Mouse (Mus musculus) ES-Bruce4 (cell line): ENCODE measurements around the gene Etnk1. TPM values are rescaled to one million over a fixed set of nuclear protein-coding genes. Genes with fewer than 3 reads are reported as not detected.
A peak's percentile ranks its signal among the peaks of the same experiment; 100 is the strongest.

ENCODE experiments used
- H3K27ac ChIP-seq: 2 replicates; pipeline ENCODE4 v1.5.1; 2012; ENCODE audit warnings: low read length, inconsistent platforms; ENCODE audit not compliant: insufficient read depth
- H3K27me3 ChIP-seq: 2 replicates; pipeline ENCODE4 v1.6.1; 2012; ENCODE audit warnings: mild to moderate bottlenecking, low read length, inconsistent platforms; ENCODE audit not compliant: control insufficient read depth, poor library complexity, insufficient read depth, severe bottlenecking
- H3K36me3 ChIP-seq: 2 replicates; pipeline ENCODE4 v1.6.1; 2012; ENCODE audit warnings: inconsistent platforms, mild to moderate bottlenecking, low read length, moderate library complexity; ENCODE audit not compliant: control insufficient read depth, poor library complexity, insufficient read depth, severe bottlenecking
- H3K4me1 ChIP-seq: one replicate; pipeline ENCODE4 v1.8.1; 2011; ENCODE audit warnings: low read length; ENCODE audit not compliant: control insufficient read depth, insufficient read depth
- H3K4me3 ChIP-seq: 2 replicates; pipeline ENCODE4 v1.5.1; 2011; ENCODE audit warnings: low read depth, mild to moderate bottlenecking, low read length
- H3K9ac ChIP-seq: 2 replicates; pipeline ENCODE4 v1.6.1; 2012; ENCODE audit warnings: low read depth, mild to moderate bottlenecking, inconsistent platforms; ENCODE audit not compliant: poor library complexity, severe bottlenecking
- H3K9me3 ChIP-seq: replicated peaks from 2 replicates; pipeline ENCODE4 v1.6.1; 2012; ENCODE audit warnings: mild to moderate bottlenecking, low read length, inconsistent platforms; ENCODE audit not compliant: control insufficient read depth, poor library complexity, insufficient read depth, severe bottlenecking
- CTCF ChIP-seq: IDR thresholded peaks from one replicate; pipeline ENCODE4 v1.8.1; 2011; ENCODE audit warnings: low read depth, low read length
- EP300 ChIP-seq: IDR thresholded peaks from 2 replicates; pipeline ENCODE4 v1.6.1; 2011; ENCODE audit warnings: low read depth, low read length; ENCODE audit not compliant: insufficient read depth
- POLR2A ChIP-seq: IDR thresholded peaks from one replicate; pipeline ENCODE4 v1.8.1; 2011; ENCODE audit warnings: low read length; ENCODE audit not compliant: insufficient read depth
- polyA plus RNA-seq: library from polyadenylated mRNA; stranded (reverse); fragments of >200 nt; gene quantifications from 2 replicates; pipeline ENCODE4 v1.2.4, GENCODE M21; 2011; ENCODE audit warnings: low read depth; ENCODE audit not compliant: missing spikeins, insufficient read depth, insufficient read length

Etnk1 gene
- 140 and 149 TPM in 2 replicates for polyA plus RNA-seq

- peak within 1 kb of the TSS; percentile 95 for H3K4me3 ChIP-seq
- H3K27ac ChIP-seq: peak within 1 kb of the TSS; percentile 91
- peaks cover 3% of the 10 kb centered on the region for H3K4me1 ChIP-seq
- H3K27me3 ChIP-seq: no peaks in the 10 kb centered on the region
- TF ChIP-seq EP300 (no peak), CTCF (no peak), POLR2A (peak; percentile 80)
- peaks cover 20% of the 10 kb centered on the region for H3K36me3 ChIP-seq
- H3K9ac ChIP-seq: peak within 1 kb of the TSS; percentile 98
- H3K9me3 ChIP-seq: no peaks in the 10 kb centered on the region
Observed at GRCm38 (mm10) chr6:143166452-143167357, at the start of gene Etnk1. Gene Etnk1 (plus strand): TSS chr6:143167221.

DNA sequence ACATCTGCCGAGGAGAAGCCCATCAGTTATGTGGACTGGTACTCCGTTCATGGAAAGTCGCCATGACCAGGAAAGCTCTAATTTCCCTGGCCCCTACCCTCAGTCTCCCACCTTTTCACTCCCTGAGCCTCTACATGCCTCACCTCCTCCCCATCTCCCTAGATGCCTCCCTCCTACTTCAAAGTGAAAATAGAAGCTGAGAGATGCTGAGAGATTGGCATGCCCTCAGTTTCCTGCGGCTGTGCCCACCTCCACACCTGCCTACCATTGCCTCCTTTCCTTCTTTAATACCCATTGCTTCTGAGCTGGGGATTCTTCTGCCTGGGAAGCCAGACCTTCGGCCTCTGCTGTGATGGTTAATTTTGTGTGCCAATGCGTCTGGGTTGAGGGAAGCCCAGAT is 47.7 kb upstream of the Etnk1 start:
- Histone ChIP-seq H3K9ac (no peak overlapping the region), H3K36me3 (no peaks in the 10 kb centered on the region)
- TF ChIP-seq POLR2A: no peak
- no peak for TF ChIP-seq CTCF
- TF ChIP-seq EP300: no peak

DNA sequence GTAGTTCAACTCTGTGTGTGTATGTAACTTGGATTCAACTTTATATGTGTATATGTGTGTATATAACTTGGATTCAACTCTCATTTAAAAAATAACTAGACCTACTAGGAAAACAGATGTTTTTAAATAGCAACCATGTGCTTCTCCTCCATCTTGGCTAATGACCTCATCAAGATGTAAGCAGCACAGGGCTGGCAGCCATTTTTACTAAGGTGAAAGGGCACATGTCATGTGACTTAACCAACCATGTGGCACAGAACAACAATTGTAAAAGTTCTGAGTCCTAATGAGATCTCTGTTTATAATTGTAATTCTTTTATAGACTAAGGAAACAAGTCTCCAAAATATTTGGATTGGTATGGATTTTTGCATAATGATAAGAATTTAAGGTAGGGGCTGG is 41.3 kb upstream of the Etnk1 start:
- Histone ChIP-seq H3K27me3 (no peaks in the 10 kb centered on the region), H3K4me1 (no peaks in the 10 kb centered on the region), H3K4me3 (no peak overlapping the region), H3K9me3 (peaks cover 2% of the 10 kb centered on the region), H3K27ac (no peak overlapping the region), H3K36me3 (no peaks in the 10 kb centered on the region), H3K9ac (no peak overlapping the region)
- TF ChIP-seq EP300 (no peak), CTCF (no peak), POLR2A (no peak)

More for the DNA sequence above, 47.7 kb upstream of the Etnk1 start:
- no peak overlapping the region for H3K4me3 ChIP-seq
- H3K27me3 ChIP-seq: no peaks in the 10 kb centered on the region
- peaks cover 12% of the 10 kb centered on the region for H3K4me1 ChIP-seq
- H3K9me3 ChIP-seq: no peaks in the 10 kb centered on the region
- H3K27ac ChIP-seq: no peak overlapping the region

GRCm38 (mm10) chr6:143129466-143129865 is 37.6 kb upstream of the Etnk1 start:
- Histone ChIP-seq H3K36me3 (no peaks in the 10 kb centered on the region), H3K9ac (no peak overlapping the region), H3K9me3 (peaks cover 7% of the 10 kb centered on the region), H3K4me3 (0 out of 2 replicates have a peak overlapping the region, but pooled peaks have one; percentile 10), H3K27ac (no peak overlapping the region), H3K27me3 (no peaks in the 10 kb centered on the region), H3K4me1 (no peaks in the 10 kb centered on the region)
- TF ChIP-seq EP300 (peak; percentile 49; the same call in 1 of the 2 replicates), CTCF (no peak), POLR2A (no peak)

GRCm38 (mm10) chr6:143129952-143130351 is 37.1 kb upstream of the Etnk1 start:
- H3K36me3 ChIP-seq: no peaks in the 10 kb centered on the region
- H3K4me3 ChIP-seq: no peak overlapping the region
- no peaks in the 10 kb centered on the region for H3K27me3 ChIP-seq
- H3K9me3 ChIP-seq: peaks cover 7% of the 10 kb centered on the region
- H3K9ac ChIP-seq: no peak overlapping the region
- H3K27ac ChIP-seq: no peak overlapping the region
- TF ChIP-seq EP300 (no peak), CTCF (no peak), POLR2A (no peak)
- no peaks in the 10 kb centered on the region for H3K4me1 ChIP-seq

- H3K27me3 ChIP-seq: no peaks in the 10 kb centered on the region
- H3K9ac ChIP-seq: no peak overlapping the region
- H3K4me3 ChIP-seq: no peak overlapping the region
- no peak overlapping the region for H3K27ac ChIP-seq
- H3K4me1 ChIP-seq: no peaks in the 10 kb centered on the region
- no peak for TF ChIP-seq POLR2A
- no peak for TF ChIP-seq EP300
- peaks cover 7% of the 10 kb centered on the region for H3K9me3 ChIP-seq
- no peaks in the 10 kb centered on the region for H3K36me3 ChIP-seq
Observed at GRCm38 (mm10) chr6:143130411-143130810, 36.6 kb upstream of the Etnk1 start.
